Mouse (Mus musculus) brain, adult 10 weeks (tissue): ENCODE measurements around the gene Lman2. TPM values are rescaled to one million over a fixed set of nuclear protein-coding genes. Genes with fewer than 3 reads are reported as not detected.

Experiments used
- polyA plus RNA-seq: library from polyadenylated mRNA; stranded (reverse); fragments of 350-450 nt; fragmentation: Illumina TruSeq; extraction: RNeasy Lipid Tissue Mini Kit (QIAGEN cat#74804); gene quantifications from one replicate; pipeline ENCODE4 v1.2.3, GENCODE M21; 2015; ENCODE audit warnings: low read depth, low replicate concordance

Lman2 gene
- polyA plus RNA-seq = 46.0 TPM

GRCm38 (mm10) chr13:55362453-55363060 is at the start of gene Lman2:
Gene Lman2, minus strand, starts transcription at chr13:55362783.

GRCm38 (mm10) chr13:55398088-55398487 is 35.5 kb upstream of the Lman2 start, which contains the start of gene Slc34a1:
Gene Slc34a1, plus strand, starts transcription at chr13:55398187.

GRCm38 (mm10) chr13:55369531-55370114 is 7.0 kb upstream of the Lman2 start, which contains the start of gene Rgs14:
Gene Rgs14, plus strand, starts transcription at chr13:55369732.

GRCm38 (mm10) chr13:55329683-55330566 is 32.7 kb downstream of the Lman2 start, which contains the start of gene Mxd3:
Gene Mxd3, minus strand, starts transcription at chr13:55329823.

GRCm38 (mm10) chr13:55321434-55322129 is 41.0 kb downstream of the Lman2 start, which contains the start of gene Rab24:
Gene Rab24, minus strand, starts transcription at chr13:55321946.

GRCm38 (mm10) chr13:55319931-55320533 is 42.6 kb downstream of the Lman2 start, which contains the start of gene Prelid1:
Gene Prelid1, plus strand, starts transcription at chr13:55320500.

Other genes with a start within 250 kb of the Lman2 start
- not detected for gene Gm17617, start 229.2 kb downstream of the Lman2 start, polyA plus RNA-seq
- 0.13 TPM for gene Fgfr4, start 210.1 kb downstream of the Lman2 start, polyA plus RNA-seq
- 31.5 TPM for gene Nsd1, start 153.0 kb downstream of the Lman2 start, polyA plus RNA-seq
- 144 TPM for gene Prelid1, start 42.3 kb downstream of the Lman2 start, polyA plus RNA-seq
- gene Rab24, start 40.8 kb downstream of the Lman2 start, polyA plus RNA-seq = 98.9 TPM
- 1.7 TPM for gene Mxd3, start 33.0 kb downstream of the Lman2 start, polyA plus RNA-seq
- 52.5 TPM for gene Rgs14, start 6.9 kb upstream of the Lman2 start, polyA plus RNA-seq
- not detected for gene Slc34a1, start 35.4 kb upstream of the Lman2 start, polyA plus RNA-seq
- not detected for gene Pfn3, start 52.4 kb upstream of the Lman2 start, polyA plus RNA-seq
- gene F12, start 64.0 kb upstream of the Lman2 start, polyA plus RNA-seq = 0.95 TPM
- gene Grk6, start 82.3 kb upstream of the Lman2 start, polyA plus RNA-seq = 56.1 TPM
- 30.0 TPM for gene Prr7, start 101.5 kb upstream of the Lman2 start, polyA plus RNA-seq
- 189 TPM for gene Dbn1, start 125.3 kb upstream of the Lman2 start, polyA plus RNA-seq
- gene Pdlim7, start 150.9 kb upstream of the Lman2 start, polyA plus RNA-seq = 92.5 TPM
- gene Dok3, start 166.5 kb upstream of the Lman2 start, polyA plus RNA-seq = 8.0 TPM
- gene Ddx41, start 173.9 kb upstream of the Lman2 start, polyA plus RNA-seq = 43.8 TPM
- gene Fam193b, start 208.3 kb upstream of the Lman2 start, polyA plus RNA-seq = 79.9 TPM
- 143 TPM for gene Tmed9, start 210.9 kb upstream of the Lman2 start, polyA plus RNA-seq
- gene B4galt7, start 237.1 kb upstream of the Lman2 start, polyA plus RNA-seq = 31.1 TPM